Mouse (Mus musculus) lung, adult 10 weeks (tissue): ENCODE results near the gene Hist1h1d. TPM values are rescaled to one million over a fixed set of nuclear protein-coding genes. Genes with fewer than 3 reads are reported as not detected.

Experiments used
- polyA plus RNA-seq: library from polyadenylated mRNA; stranded (reverse); fragments of 350-450 nt; fragmentation: Illumina TruSeq; extraction: RNeasy Lipid Tissue Mini Kit (QIAGEN cat#74804); gene quantifications from one replicate; pipeline ENCODE4 v1.2.3, GENCODE M21; 2014; ENCODE audit warnings: low read depth, low replicate concordance; ENCODE audit not compliant: insufficient read depth

Hist1h1d gene
- polyA plus RNA-seq, 1 experiment from 2014 or later, result 0.08 TPM

Other genes starting within 250 kb of the Hist1h1d start
- gene Zfp322a, start 184.1 kb upstream of the Hist1h1d start, polyA plus RNA-seq, result 7.0 TPM
- gene Abt1, start 129.4 kb upstream of the Hist1h1d start, polyA plus RNA-seq, result 4.5 TPM
- not detected for gene Btn1a1, start 87.4 kb upstream of the Hist1h1d start, polyA plus RNA-seq
- gene Btn2a2, start 64.4 kb upstream of the Hist1h1d start, polyA plus RNA-seq, result not detected
- gene Hist1h4h, start 22.2 kb upstream of the Hist1h1d start, polyA plus RNA-seq, result 16.1 TPM
- not detected for gene Hist1h2af, start 19.4 kb upstream of the Hist1h1d start, polyA plus RNA-seq
- not detected for gene Hist1h3g, start 17.8 kb upstream of the Hist1h1d start, polyA plus RNA-seq
- 0.28 TPM for gene Hist1h2bh, start 9.9 kb upstream of the Hist1h1d start, polyA plus RNA-seq
- gene Hist1h3f, start 9.2 kb upstream of the Hist1h1d start, polyA plus RNA-seq, result not detected
- not detected for gene Hist1h4f, start 1.6 kb upstream of the Hist1h1d start, polyA plus RNA-seq
- not detected for gene Hist1h3e, start 9.1 kb downstream of the Hist1h1d start, polyA plus RNA-seq
- gene Hist1h2ae, start 18.0 kb downstream of the Hist1h1d start, polyA plus RNA-seq, result not detected
- gene Hist1h2bg, start 18.1 kb downstream of the Hist1h1d start, polyA plus RNA-seq, result 1.5 TPM
- not detected for gene Hist1h2bf, start 20.9 kb downstream of the Hist1h1d start, polyA plus RNA-seq
- not detected for gene Hist1h2ad, start 21.1 kb downstream of the Hist1h1d start, polyA plus RNA-seq
- gene Hist1h3d, start 22.5 kb downstream of the Hist1h1d start, polyA plus RNA-seq, result 1.1 TPM
- gene Hist1h4d, start 28.3 kb downstream of the Hist1h1d start, polyA plus RNA-seq, result not detected
- 2.7 TPM for gene Hist1h2be, start 67.9 kb downstream of the Hist1h1d start, polyA plus RNA-seq
- gene Hist1h1e, start 69.3 kb downstream of the Hist1h1d start, polyA plus RNA-seq, result 0.40 TPM
- gene Hist1h2ac, start 130.7 kb downstream of the Hist1h1d start, polyA plus RNA-seq, result 0.25 TPM
- 123 TPM for gene Hist1h2bc, start 130.9 kb downstream of the Hist1h1d start, polyA plus RNA-seq
- not detected for gene Hist1h1t, start 142.6 kb downstream of the Hist1h1d start, polyA plus RNA-seq
- gene Hist1h4c, start 145.2 kb downstream of the Hist1h1d start, polyA plus RNA-seq, result 0.68 TPM
- 21.9 TPM for gene Hfe, start 157.6 kb downstream of the Hist1h1d start, polyA plus RNA-seq
- 58.8 TPM for gene Hist1h1c, start 185.5 kb downstream of the Hist1h1d start, polyA plus RNA-seq
- gene Hist1h3c, start 192.3 kb downstream of the Hist1h1d start, polyA plus RNA-seq, result not detected
- not detected for gene Hist1h2bb, start 193.5 kb downstream of the Hist1h1d start, polyA plus RNA-seq
- gene Hist1h2ab, start 197.9 kb downstream of the Hist1h1d start, polyA plus RNA-seq, result not detected
- gene Hist1h3b, start 199.0 kb downstream of the Hist1h1d start, polyA plus RNA-seq, result not detected
- gene Hist1h4b, start 203.8 kb downstream of the Hist1h1d start, polyA plus RNA-seq, result not detected
- not detected for gene Hist1h4a, start 208.0 kb downstream of the Hist1h1d start, polyA plus RNA-seq
- not detected for gene Hist1h3a, start 209.1 kb downstream of the Hist1h1d start, polyA plus RNA-seq
- not detected for gene Hist1h1a, start 210.4 kb downstream of the Hist1h1d start, polyA plus RNA-seq
- gene Trim38, start 216.7 kb downstream of the Hist1h1d start, polyA plus RNA-seq, result not detected